Mouse (Mus musculus): Measurements from ENCODE around the gene Defb20. TPM values are rescaled to one million over a fixed set of nuclear protein-coding genes. Genes with fewer than 3 reads are reported as not detected.

Gene Defb20
- polyA plus RNA-seq, 2 experiments, result not detected

DNA sequence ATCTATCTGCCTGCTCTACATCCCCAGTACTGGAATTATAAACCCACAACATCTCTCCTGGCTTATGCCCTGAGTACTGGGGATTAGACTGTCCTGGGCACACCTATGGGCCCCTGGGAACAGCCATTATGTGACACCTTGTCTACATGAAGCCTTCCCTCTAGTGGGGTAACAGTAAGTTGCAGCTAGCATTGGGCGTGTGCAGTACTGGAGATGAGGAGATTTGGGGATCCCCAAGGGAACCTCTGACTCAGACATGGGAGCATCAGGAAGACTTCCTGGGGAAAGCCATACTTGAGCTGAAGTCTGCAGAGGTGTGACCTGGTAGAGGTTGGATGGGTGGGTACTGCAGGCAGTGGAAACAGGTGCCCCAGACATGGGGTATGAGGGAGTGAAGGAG, 37.9 kb upstream of the Defb20 start:
- H3K4me2 ChIP-seq (ENCODE audit: low read depth), result no peak overlapping the region
- H3K9me3 ChIP-seq (ENCODE audit: control insufficient read depth, low read length), result no peaks in the 10 kb centered on the region
- H3K9ac ChIP-seq (replicated peaks), result no peak overlapping the region
- H3K36me3 ChIP-seq (replicated peaks; ENCODE audit: control insufficient read depth, insufficient read depth, low read depth), result no peaks in the 10 kb centered on the region
- no peaks in the 10 kb centered on the region for H3K27me3 ChIP-seq (ENCODE audit: control insufficient read depth, insufficient read depth, low read length)
- no peak overlapping the region for H3K27ac ChIP-seq
- no peak overlapping the region for H3K4me3 ChIP-seq (ENCODE audit: insufficient read depth in 1 of 2, low read depth in 2 of 2, low read length in 2 of 2)
- 78% methylated on average over 1 of the region's 1 CpGs for WGBS (ENCODE audit: insufficient replicate concordance)
- no peak for DNase-seq (ENCODE audit: low read depth in 3 of 3, low spot score in 3 of 3)
- H3K4me1 ChIP-seq (replicated peaks; ENCODE audit: control insufficient read depth in 2 of 2, insufficient read depth in 2 of 2, low read length in 1 of 2), result peaks cover 4 to 6% of the 10 kb centered on the region in 2 experiments; a peak in 3 of 4 replicates
- no peak for TF ChIP-seq EP300 (IDR thresholded peaks at IDR 0.05; ENCODE audit: low read depth)
- TF ChIP-seq CTCF (IDR thresholded peaks at IDR 0.05; ENCODE audit: low read depth), result peak; percentile 31; the same call in 1 of the 2 replicates
- no peak for ATAC-seq (ENCODE audit: insufficient read depth)

DNA sequence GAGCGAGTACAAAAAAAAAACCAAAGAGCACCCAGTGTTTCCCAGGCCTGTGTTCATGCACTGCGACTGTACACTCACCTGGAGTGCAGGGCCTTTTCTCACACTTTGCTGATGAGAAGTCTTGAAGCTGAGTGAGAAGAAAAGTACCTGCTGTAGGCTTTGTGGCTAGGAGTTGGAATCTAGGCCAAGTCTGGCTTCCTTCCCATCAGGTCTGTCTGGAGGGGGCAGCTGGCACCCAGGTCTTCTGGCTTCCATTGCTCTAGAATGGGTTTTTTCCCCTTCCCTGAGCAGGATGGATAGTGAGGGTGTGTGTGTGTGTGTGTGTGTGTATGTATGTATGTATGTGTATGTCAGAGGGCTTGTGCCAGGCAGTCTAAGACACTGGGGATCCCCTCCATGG, 37.0 kb upstream of the Defb20 start:
- H3K27me3 ChIP-seq (ENCODE audit: control insufficient read depth, insufficient read depth, low read length), result no peaks in the 10 kb centered on the region
- no peak overlapping the region for H3K27ac ChIP-seq
- TF ChIP-seq CTCF (IDR thresholded peaks at IDR 0.05; ENCODE audit: low read depth) (no peak), EP300 (IDR thresholded peaks at IDR 0.05; ENCODE audit: low read depth) (no peak)
- no peaks in the 10 kb centered on the region for H3K36me3 ChIP-seq (replicated peaks; ENCODE audit: control insufficient read depth, insufficient read depth, low read depth)
- H3K4me2 ChIP-seq (ENCODE audit: low read depth), result no peak overlapping the region
- peaks cover 4 to 6% of the 10 kb centered on the region in 2 experiments; a peak in 3 of 4 replicates for H3K4me1 ChIP-seq (replicated peaks; ENCODE audit: control insufficient read depth in 2 of 2, insufficient read depth in 2 of 2, low read length in 1 of 2)
- H3K4me3 ChIP-seq (ENCODE audit: insufficient read depth in 1 of 2, low read depth in 2 of 2, low read length in 2 of 2), result no peak overlapping the region
- H3K9me3 ChIP-seq (ENCODE audit: control insufficient read depth, low read length), result no peaks in the 10 kb centered on the region
- ATAC-seq (ENCODE audit: insufficient read depth) (no peak), DNase-seq (ENCODE audit: low read depth in 3 of 3, low spot score in 3 of 3) (no peak)
- 58% methylated on average over 2 of the region's 2 CpGs for WGBS (ENCODE audit: insufficient replicate concordance)
- H3K9ac ChIP-seq (replicated peaks), result no peak overlapping the region

DNA sequence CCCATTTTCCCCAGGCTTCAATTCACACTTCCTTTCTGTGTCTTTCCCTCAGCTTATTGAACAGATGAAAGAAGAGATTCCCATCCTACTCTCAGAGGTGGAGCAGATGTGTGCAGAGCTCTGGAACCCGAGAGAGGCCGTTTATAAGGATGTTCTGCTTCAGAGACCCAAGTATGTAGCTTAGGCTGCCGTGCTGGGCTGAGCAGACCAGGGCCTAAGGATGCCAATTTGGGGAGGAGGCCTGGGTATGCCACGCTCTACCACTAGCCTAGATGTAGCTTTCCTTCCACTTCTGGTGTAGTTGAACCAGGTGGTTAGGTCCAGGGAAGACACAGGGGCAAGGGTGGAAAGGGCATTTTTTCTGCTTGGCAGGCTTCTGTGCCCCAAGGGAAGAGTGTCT, 34.5 kb upstream of the Defb20 start:
- no peak overlapping the region for H3K4me3 ChIP-seq (ENCODE audit: insufficient read depth in 1 of 2, low read depth in 2 of 2, low read length in 2 of 2)
- WGBS (ENCODE audit: insufficient replicate concordance), result 52% methylated on average over 4 of the region's 4 CpGs
- ATAC-seq (ENCODE audit: insufficient read depth), result no peak
- H3K9ac ChIP-seq (replicated peaks), result no peak overlapping the region
- DNase-seq (ENCODE audit: low read depth in 3 of 3, low spot score in 3 of 3), result no peak
- TF ChIP-seq CTCF (IDR thresholded peaks at IDR 0.05; ENCODE audit: low read depth) (no peak), EP300 (IDR thresholded peaks at IDR 0.05; ENCODE audit: low read depth) (no peak)
- H3K4me2 ChIP-seq (ENCODE audit: low read depth), result no peak overlapping the region
- no peaks in the 10 kb centered on the region for H3K36me3 ChIP-seq (replicated peaks; ENCODE audit: control insufficient read depth, insufficient read depth, low read depth)
- no peaks in the 10 kb centered on the region for H3K27me3 ChIP-seq (ENCODE audit: control insufficient read depth, insufficient read depth, low read length)
- H3K9me3 ChIP-seq (ENCODE audit: control insufficient read depth, low read length), result no peaks in the 10 kb centered on the region
- H3K4me1 ChIP-seq (replicated peaks; ENCODE audit: control insufficient read depth in 2 of 2, insufficient read depth in 2 of 2, low read length in 1 of 2), result peaks cover 2 to 3% of the 10 kb centered on the region in 2 experiments; a peak in 3 of 4 replicates
- no peak overlapping the region for H3K27ac ChIP-seq

DNA sequence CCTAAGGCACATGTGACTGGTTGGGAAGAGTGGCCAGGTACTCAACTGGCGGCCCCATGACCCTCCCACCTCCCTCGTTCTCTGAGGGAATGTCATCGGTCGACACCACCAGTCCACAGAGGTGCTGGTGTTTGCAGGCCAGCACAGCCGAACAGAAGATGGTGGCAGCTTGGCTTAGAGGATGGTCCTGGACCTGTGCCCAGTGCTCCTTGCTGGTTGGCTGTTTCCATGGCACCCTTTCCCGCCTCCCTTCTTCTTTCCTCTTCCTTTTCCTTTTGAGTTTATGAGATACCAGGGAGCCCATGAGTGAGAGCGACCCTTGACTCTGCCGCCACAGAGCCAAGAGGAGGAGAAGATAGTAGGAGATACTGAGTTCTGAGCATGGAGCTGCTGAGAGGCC, 33.6 kb upstream of the Defb20 start:
- Histone ChIP-seq H3K27ac (no peak overlapping the region), H3K4me2 (ENCODE audit: low read depth) (no peak overlapping the region), H3K27me3 (ENCODE audit: control insufficient read depth, insufficient read depth, low read length) (no peaks in the 10 kb centered on the region), H3K4me1 (replicated peaks; ENCODE audit: control insufficient read depth in 2 of 2, insufficient read depth in 2 of 2, low read length in 1 of 2) (0 out of 4 replicates have a peak, but pooled peaks cover 0 to 2% of the 10 kb centered on the region in 2 experiments), H3K4me3 (ENCODE audit: insufficient read depth in 1 of 2, low read depth in 2 of 2, low read length in 2 of 2) (no peak overlapping the region), H3K9ac (replicated peaks) (no peak overlapping the region), H3K9me3 (ENCODE audit: control insufficient read depth, low read length) (no peaks in the 10 kb centered on the region), H3K36me3 (replicated peaks; ENCODE audit: control insufficient read depth, insufficient read depth, low read depth) (no peaks in the 10 kb centered on the region)
- DNase-seq (ENCODE audit: low read depth in 3 of 3, low spot score in 3 of 3) (no peak), ATAC-seq (ENCODE audit: insufficient read depth) (no peak)
- 69% methylated on average over 8 of the region's 8 CpGs for WGBS (ENCODE audit: insufficient replicate concordance)
- TF ChIP-seq EP300 (IDR thresholded peaks at IDR 0.05; ENCODE audit: low read depth), result no peak
- TF ChIP-seq CTCF (IDR thresholded peaks at IDR 0.05; ENCODE audit: low read depth), result no peak

DNA sequence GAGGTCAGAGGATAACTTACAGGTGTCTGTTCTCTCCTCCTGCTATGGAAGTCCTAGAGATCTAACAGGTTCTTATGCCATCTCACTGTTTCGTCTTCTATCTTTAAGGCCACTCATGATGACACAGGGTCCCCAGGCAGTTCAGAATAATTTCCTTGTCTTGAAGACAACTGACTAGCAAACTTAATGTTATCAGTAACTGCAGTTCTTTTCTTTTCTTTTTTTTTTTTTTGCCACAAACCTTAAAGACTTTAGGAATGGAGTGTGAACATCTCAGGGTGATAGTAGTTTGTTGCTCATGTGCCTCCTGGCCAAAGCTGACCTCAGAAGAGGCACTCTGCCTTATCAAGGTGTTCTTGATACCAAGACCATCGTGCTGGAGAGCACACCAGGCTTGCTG, 30.2 kb upstream of the Defb20 start:
- Histone ChIP-seq H3K4me3 (ENCODE audit: insufficient read depth in 1 of 2, low read depth in 2 of 2, low read length in 2 of 2) (no peak overlapping the region), H3K4me1 (replicated peaks; ENCODE audit: control insufficient read depth in 2 of 2, insufficient read depth in 2 of 2, low read length in 1 of 2) (0 out of 4 replicates have a peak, but pooled peaks cover 0 to 2% of the 10 kb centered on the region in 2 experiments), H3K9me3 (ENCODE audit: control insufficient read depth, low read length) (no peaks in the 10 kb centered on the region), H3K9ac (replicated peaks) (no peak overlapping the region), H3K36me3 (replicated peaks; ENCODE audit: control insufficient read depth, insufficient read depth, low read depth) (no peaks in the 10 kb centered on the region), H3K4me2 (ENCODE audit: low read depth) (no peak overlapping the region), H3K27ac (no peak overlapping the region), H3K27me3 (ENCODE audit: control insufficient read depth, insufficient read depth, low read length) (no peaks in the 10 kb centered on the region)
- TF ChIP-seq CTCF (IDR thresholded peaks at IDR 0.05; ENCODE audit: low read depth) (no peak), EP300 (IDR thresholded peaks at IDR 0.05; ENCODE audit: low read depth) (no peak)
- DNase-seq (ENCODE audit: low read depth in 3 of 3, low spot score in 3 of 3), result no peak
- no peak; the same call in 1 of the 2 replicates for ATAC-seq (ENCODE audit: insufficient read depth)
- WGBS (ENCODE audit: insufficient replicate concordance), result 11% methylated on average over 2 of the region's 2 CpGs

Data from liver, embryonic 14.5 days (tissue).